ENCODE assay signal across 13 mouse cellular contexts in genomic region chr11:115712268-115712667, GRCm38 (mm10). TPM values are rescaled to one million over a fixed set of nuclear protein-coding genes. Genes with fewer than 3 reads are reported as not detected.
DNase-seq lines count a peak whose midpoint lies in the region; ATAC-seq and TF ChIP-seq lines count a peak whose summit lies in the region.
"Had no signal": no experiment of that assay in that cellular context is flagged by ENCODE, and none has a peak within 500 bp of the region (broad histone marks: within the 10 kb centered on the region; RNA-seq: fewer than 3 reads in every experiment).

No protein-coding gene starts in this region.

- no peak overlapping the region for H3K9ac ChIP-seq in intestine, embryonic 15.5 days
- no peak overlapping the region for H3K9ac ChIP-seq in intestine, embryonic 16.5 days (ENCODE audit: low read depth, low read length)
- peak overlapping the region; percentile 42 for H3K9ac ChIP-seq in CH12.LX (ENCODE audit: insufficient read depth, low read depth)
- no peak overlapping the region for H3K9ac ChIP-seq in liver, embryonic 12.5 days
- H3K9ac ChIP-seq in kidney, embryonic 14.5 days (ENCODE audit: low read depth, low read length), result no peak overlapping the region
- H3K9ac ChIP-seq: neural tube, embryonic 15.5 days had no signal

- no peak for DNase-seq in CH12.LX (ENCODE audit: extremely low read depth)
- peak; percentile 51 for DNase-seq in thymus, adult 2 months
- no peak for DNase-seq in gastrocnemius, adult 18-20 months (ENCODE audit: low spot score)
- DNase-seq: cerebellum, adult 18-20 months; left cerebral cortex, postnatal 4 days had no signal

- dilution Hi-C loops in CH12.LX (cut with MboI; ENCODE audit: extremely low pct_ligation_motif_present, extremely low pct_unique_long_range_greater_than_20kb, low sequenced_read_pairs), result no loop called here

- peak; percentile 20; the same call in 1 of the 2 replicates for TF ChIP-seq EP300 in CH12.LX (IDR thresholded peaks at IDR 0.05; ENCODE audit: low read length)

- 0 out of 2 replicates have a peak overlapping the region, but pooled peaks have one; percentile 3 for H3K4me2 ChIP-seq in intestine, embryonic 15.5 days (replicated peaks)
- no peak overlapping the region for H3K4me2 ChIP-seq in intestine, embryonic 16.5 days (ENCODE audit: low read depth, low read length)
- peak overlapping the region; percentile 52 for H3K4me2 ChIP-seq in CH12.LX (ENCODE audit: insufficient read depth, low read depth, poor library complexity, severe bottlenecking)
- peak overlapping the region; percentile 43 for H3K4me2 ChIP-seq in liver, embryonic 12.5 days
- no peak overlapping the region for H3K4me2 ChIP-seq in kidney, embryonic 14.5 days (replicated peaks; ENCODE audit: low read depth, low read length)
- H3K4me2 ChIP-seq: neural tube, embryonic 15.5 days had no signal

- H3K36me3 ChIP-seq in intestine, embryonic 15.5 days, result no peaks in the 10 kb centered on the region
- H3K36me3 ChIP-seq in intestine, embryonic 16.5 days (ENCODE audit: control insufficient read depth, insufficient read depth, low read length), result no peaks in the 10 kb centered on the region
- H3K36me3 ChIP-seq in CH12.LX (replicated peaks in 1 of 2; ENCODE audit: control insufficient read depth in 1 of 2, insufficient read depth in 1 of 2, low read length in 1 of 2), result no peaks in the 10 kb centered on the region
- H3K36me3 ChIP-seq in liver, embryonic 12.5 days, result no peaks in the 10 kb centered on the region
- H3K36me3 ChIP-seq in thymus, adult 2 months (ENCODE audit: control insufficient read depth, insufficient read depth, low read length), result no peaks in the 10 kb centered on the region
- H3K36me3 ChIP-seq in kidney, embryonic 14.5 days (ENCODE audit: control insufficient read depth, insufficient read depth, low read length), result no peaks in the 10 kb centered on the region
- H3K36me3 ChIP-seq: midbrain, embryonic 10.5 days; neural tube, embryonic 15.5 days had no signal

- no peak for ATAC-seq in intestine, embryonic 15.5 days
- ATAC-seq in intestine, embryonic 16.5 days, result no peak
- ATAC-seq in liver, embryonic 12.5 days, result no peak
- ATAC-seq in megakaryocyte-erythroid progenitor cell, adult 5-6 weeks (replicated peaks; ENCODE audit: low FRiP score, low TSS enrichment, poor library complexity, severe bottlenecking), result no peak
- ATAC-seq in kidney, embryonic 14.5 days (ENCODE audit: low FRiP score, low TSS enrichment), result no peak
- ATAC-seq: hindbrain, embryonic 16.5 days had no signal

- WGBS in intestine, embryonic 15.5 days, result 49% methylated on average over 2 of the region's 2 CpGs
- WGBS in intestine, embryonic 16.5 days, result 42% methylated on average over 2 of the region's 2 CpGs
- WGBS in liver, embryonic 12.5 days (ENCODE audit: insufficient replicate concordance), result 13% methylated on average over 2 of the region's 2 CpGs
- WGBS in thymus, adult 2 months, result 3% methylated on average over 2 of the region's 2 CpGs
- WGBS in kidney, embryonic 14.5 days, result 68% methylated on average over 2 of the region's 2 CpGs

- H3K79me2 ChIP-seq in CH12.LX (replicated peaks; ENCODE audit: control insufficient read depth, extremely low read depth, insufficient read depth, poor library complexity, severe bottlenecking), result peaks cover 11% of the 10 kb centered on the region

- no peak overlapping the region for H3K27ac ChIP-seq in intestine, embryonic 15.5 days
- H3K27ac ChIP-seq in intestine, embryonic 16.5 days (ENCODE audit: low read length), result no peak overlapping the region
- H3K27ac ChIP-seq in CH12.LX (ENCODE audit: insufficient read depth, low read depth), result peak overlapping the region; percentile 77
- H3K27ac ChIP-seq in liver, embryonic 12.5 days, result peak overlapping the region; percentile 62
- peak overlapping the region; percentile 91 for H3K27ac ChIP-seq in thymus, adult 2 months (ENCODE audit: control insufficient read depth, insufficient read depth, low read length)
- no peak overlapping the region for H3K27ac ChIP-seq in kidney, embryonic 14.5 days (ENCODE audit: low read depth, low read length)
- H3K27ac ChIP-seq: midbrain, embryonic 10.5 days; neural tube, embryonic 15.5 days had no signal

- peak; percentile 38; the same call in 1 of the 2 replicates for TF ChIP-seq POLR2A in CH12.LX (IDR thresholded peaks at IDR 0.05; ENCODE audit: low read depth, low read length)
- no peak for TF ChIP-seq POLR2A in thymus, adult 2 months (IDR thresholded peaks at IDR 0.05; ENCODE audit: control insufficient read depth, extremely low read depth, insufficient read depth, low read length, poor library complexity)

- in situ Hi-C loops in CH12.LX (cut with MboI; ENCODE audit: low pct_ligation_motif_present, low pct_unique_long_range_greater_than_20kb, low sequenced_read_pairs), result loop anchor here (5.0 to 10.0 kb wide), 3 partner anchors 70 to 357 kb away; no protein-coding TSS in a partner anchor

- no peak overlapping the region for H3K4me3 ChIP-seq in intestine, embryonic 15.5 days (replicated peaks)
- no peak overlapping the region for H3K4me3 ChIP-seq in intestine, embryonic 16.5 days (ENCODE audit: low read length)
- H3K4me3 ChIP-seq in CH12.LX (replicated peaks in 1 of 3; ENCODE audit: low read depth in 2 of 3, low read length in 2 of 3, poor library complexity in 1 of 3), result peak overlapping the region; percentile 42 to 54 (median 53)
- H3K4me3 ChIP-seq in liver, embryonic 12.5 days, result no peak overlapping the region
- H3K4me3 ChIP-seq in thymus, adult 2 months (ENCODE audit: control insufficient read depth, insufficient read depth, low read length), result no peak overlapping the region
- H3K4me3 ChIP-seq in kidney, embryonic 14.5 days (ENCODE audit: low read length), result no peak overlapping the region
- H3K4me3 ChIP-seq: midbrain, embryonic 10.5 days; neural tube, embryonic 15.5 days had no signal

- no peaks in the 10 kb centered on the region for H3K9me3 ChIP-seq in intestine, embryonic 15.5 days
- H3K9me3 ChIP-seq in intestine, embryonic 16.5 days (ENCODE audit: control insufficient read depth, low read length), result no peaks in the 10 kb centered on the region
- H3K9me3 ChIP-seq in CH12.LX (replicated peaks; ENCODE audit: low read length), result no peaks in the 10 kb centered on the region
- no peaks in the 10 kb centered on the region for H3K9me3 ChIP-seq in liver, embryonic 12.5 days (replicated peaks)
- H3K9me3 ChIP-seq in kidney, embryonic 14.5 days (ENCODE audit: control insufficient read depth, low read length), result no peaks in the 10 kb centered on the region
- H3K9me3 ChIP-seq: midbrain, embryonic 10.5 days; neural tube, embryonic 15.5 days had no signal

- H3K4me1 ChIP-seq in intestine, embryonic 15.5 days (replicated peaks), result peaks cover 9% of the 10 kb centered on the region
- no peaks in the 10 kb centered on the region for H3K4me1 ChIP-seq in intestine, embryonic 16.5 days (ENCODE audit: control insufficient read depth, insufficient read depth, low read length)
- H3K4me1 ChIP-seq in CH12.LX (ENCODE audit: control insufficient read depth in 1 of 2, insufficient read depth in 2 of 2), result peaks cover 12 to 55% of the 10 kb centered on the region in 2 experiments
- H3K4me1 ChIP-seq in liver, embryonic 12.5 days, result peaks cover 61% of the 10 kb centered on the region
- H3K4me1 ChIP-seq in thymus, adult 2 months (replicated peaks; ENCODE audit: control insufficient read depth, insufficient read depth, low read length), result peaks cover 26% of the 10 kb centered on the region
- 0 out of 2 replicates have a peak, but pooled peaks cover 1% of the 10 kb centered on the region for H3K4me1 ChIP-seq in kidney, embryonic 14.5 days (ENCODE audit: control insufficient read depth, insufficient read depth, low read length)

- no peak for TF ChIP-seq CTCF in CH12.LX (conservative IDR thresholded peaks at IDR 0.05 in 1 of 2, IDR thresholded peaks at IDR 0.05 in 1 of 2; ENCODE audit: low read depth in 2 of 2, low read length in 2 of 2)
- TF ChIP-seq CTCF in thymus, adult 2 months (IDR thresholded peaks at IDR 0.05; ENCODE audit: borderline replicate concordance, control insufficient read depth, extremely low read depth, insufficient read depth, low read length, poor library complexity), result no peak

- no peaks in the 10 kb centered on the region for H3K27me3 ChIP-seq in intestine, embryonic 15.5 days (replicated peaks)
- no peaks in the 10 kb centered on the region for H3K27me3 ChIP-seq in intestine, embryonic 16.5 days (replicated peaks; ENCODE audit: control insufficient read depth, insufficient read depth, low read length)
- no peaks in the 10 kb centered on the region for H3K27me3 ChIP-seq in CH12.LX (replicated peaks)
- H3K27me3 ChIP-seq in liver, embryonic 12.5 days (replicated peaks), result no peaks in the 10 kb centered on the region
- no peaks in the 10 kb centered on the region for H3K27me3 ChIP-seq in thymus, adult 2 months (ENCODE audit: control insufficient read depth, insufficient read depth, low read length)
- H3K27me3 ChIP-seq in kidney, embryonic 14.5 days (ENCODE audit: control insufficient read depth, insufficient read depth, low read length), result no peaks in the 10 kb centered on the region
- H3K27me3 ChIP-seq: neural tube, embryonic 15.5 days had no signal

- no peak for TF ChIP-seq RAD21 in CH12.LX (IDR thresholded peaks at IDR 0.05; ENCODE audit: low read depth, low read length)

RNA-seq across cellular contexts. Expression of gene Grb2, which starts 3.9 kb away (rescaled TPM):
- 79.3 and 79.4 TPM in 2 replicates for polyA plus RNA-seq in intestine, embryonic 15.5 days (2015; fragmentation: Nextera tagmentation; extraction: Ambion mirVana)
- polyA plus RNA-seq in intestine, embryonic 16.5 days (2015; fragmentation: Nextera tagmentation; extraction: Ambion mirVana), result 67.1 and 73.1 TPM in 2 replicates
- total RNA-seq in CH12.LX (2012; rRNA removed), result 63.6 and 67.7 TPM in 2 replicates
- 110 and 117 TPM in 2 replicates for total RNA-seq in CH12.LX (2014; rRNA removed)
- polyA plus RNA-seq in CH12.LX (2012; ENCODE audit: insufficient read length, low read depth), result 228 and 241 TPM in 2 replicates
- polyA plus RNA-seq in liver, embryonic 12.5 days (2016; fragmentation: Nextera tagmentation; extraction: Ambion mirVana), result 78.6 and 89.6 TPM in 2 replicates
- 81.7 and 82.8 TPM in 2 replicates for polyA plus RNA-seq in thymus, adult 2 months (2012; rRNA removed)
- 70.1 and 74.4 TPM in 2 replicates for total RNA-seq in megakaryocyte-erythroid progenitor cell, adult 5-6 weeks (2014; fragmentation: Nextera tagmentation)
- 40.7 and 73.1 TPM in 2 replicates for total RNA-seq in megakaryocyte-erythroid progenitor cell, adult 5-6 weeks (2017)
- 10 to 100 TPM; 63.9 to 66.6 TPM for total RNA-seq in gastrocnemius, adult 18-20 months (2021)
- 47.7 and 53.0 TPM in 2 replicates for polyA plus RNA-seq in kidney, embryonic 14.5 days (2014; fragmentation: Nextera tagmentation; extraction: Ambion mirVana)

RNA-seq across cellular contexts. Expression of gene Tmem94, which starts 53.0 kb away (rescaled TPM):
- 18.6 and 20.8 TPM in 2 replicates for polyA plus RNA-seq in intestine, embryonic 15.5 days (2015; fragmentation: Nextera tagmentation; extraction: Ambion mirVana)
- polyA plus RNA-seq in intestine, embryonic 16.5 days (2015; fragmentation: Nextera tagmentation; extraction: Ambion mirVana), result 19.7 and 21.1 TPM in 2 replicates
- total RNA-seq in CH12.LX (2012; rRNA removed) (19.0 and 27.4 TPM in 2 replicates), CH12.LX (2014; rRNA removed) (4.8 and 6.4 TPM in 2 replicates)
- polyA plus RNA-seq in CH12.LX (2012; ENCODE audit: insufficient read length, low read depth), result 13.5 and 15.0 TPM in 2 replicates
- 16.9 and 17.0 TPM in 2 replicates for polyA plus RNA-seq in liver, embryonic 12.5 days (2016; fragmentation: Nextera tagmentation; extraction: Ambion mirVana)
- 84.7 and 91.9 TPM in 2 replicates for polyA plus RNA-seq in thymus, adult 2 months (2012; rRNA removed)
- total RNA-seq in megakaryocyte-erythroid progenitor cell, adult 5-6 weeks (2014; fragmentation: Nextera tagmentation), result 29.0 and 44.6 TPM in 2 replicates
- 15.1 and 31.5 TPM in 2 replicates for total RNA-seq in megakaryocyte-erythroid progenitor cell, adult 5-6 weeks (2017)
- total RNA-seq in gastrocnemius, adult 18-20 months (2021), result 10 to 100 TPM; 85.1 to 88.2 TPM
- 12.4 and 19.9 TPM in 2 replicates for polyA plus RNA-seq in kidney, embryonic 14.5 days (2014; fragmentation: Nextera tagmentation; extraction: Ambion mirVana)

Comparison
In these comparisons a context has a peak if more than half of its experiments do, and no peak if none do; other contexts are left out.
1. H3K4me2 ChIP-seq: peak in intestine, embryonic 15.5 days (single experiment), CH12.LX (single experiment) and liver, embryonic 12.5 days (single experiment); none in intestine, embryonic 16.5 days (single experiment) and kidney, embryonic 14.5 days (single experiment).
2. H3K27ac ChIP-seq: peak in CH12.LX (single experiment), liver, embryonic 12.5 days (single experiment) and thymus, adult 2 months (single experiment); none in intestine, embryonic 15.5 days (single experiment), intestine, embryonic 16.5 days (single experiment) and kidney, embryonic 14.5 days (single experiment).
3. H3K4me3 ChIP-seq: peak in CH12.LX (3 of 3); none in intestine, embryonic 15.5 days (single experiment), intestine, embryonic 16.5 days (single experiment), liver, embryonic 12.5 days (single experiment), thymus, adult 2 months (single experiment) and kidney, embryonic 14.5 days (single experiment).